Mouse (Mus musculus) kidney, adult 2 months (tissue): ENCODE measurements around the gene Ccdc62.

Experiments
- CTCF ChIP-seq: fragments of 200-500 bp; conservative IDR thresholded peaks from 2 replicates; pipeline ENCODE4 v1.5.1; 2011; ENCODE audit warnings: low read depth, mild to moderate bottlenecking, control low read depth, low read length, moderate library complexity, mixed read lengths; ENCODE audit not compliant: insufficient read depth, insufficient read length
- POLR2A ChIP-seq: fragments of 200-500 bp; IDR thresholded peaks from one replicate; pipeline ENCODE4 v1.6.1; 2011; ENCODE audit warnings: low read depth, low read length, control low read depth

- TF ChIP-seq POLR2A (no peak), CTCF (no peak)
Observed at GRCm38 (mm10) chr5:123966759-123967158, 36.3 kb downstream of the Ccdc62 start.
